Mouse (Mus musculus): ENCODE results near the gene Ly6g6e. TPM values are rescaled to one million over a fixed set of nuclear protein-coding genes. Genes with fewer than 3 reads are reported as not detected.

Ly6g6e gene
- total RNA-seq, 2 experiments from 2014 or later: not detected

- intact Hi-C loops (cut with DNase I): no loop called here
- no peak for DNase-seq (ENCODE audit: low spot score)
Observed at GRCm38 (mm10) chr17:35048149-35048931, 28.4 kb upstream of the Ly6g6e start.

DNA sequence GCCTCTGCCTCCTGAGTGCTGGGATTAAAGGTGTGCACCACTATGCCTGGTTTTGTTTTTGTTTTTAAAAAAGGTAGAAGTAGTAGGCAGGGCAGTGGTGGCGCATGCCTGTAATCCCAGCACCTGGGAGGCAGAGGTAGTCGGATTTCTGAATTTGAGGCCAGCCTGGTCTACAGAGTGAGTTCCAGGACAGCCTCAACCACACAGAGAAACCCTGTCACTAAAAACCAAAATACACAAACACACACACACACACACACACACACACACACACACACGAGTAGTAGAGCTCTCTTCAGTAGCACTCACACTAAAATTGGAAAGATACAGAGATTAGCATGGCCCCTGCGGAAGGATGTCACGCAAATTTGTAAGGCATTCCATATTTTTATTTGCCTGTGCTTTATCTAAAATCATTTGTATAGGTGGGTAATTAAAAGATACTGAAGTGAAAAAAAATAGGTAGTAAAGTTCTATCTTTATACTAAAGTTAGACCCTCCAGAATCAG, 27.7 kb upstream of the Ly6g6e start:
- no peak for DNase-seq (ENCODE audit: low spot score)
- intact Hi-C loops (cut with DNase I): no loop called here

DNA sequence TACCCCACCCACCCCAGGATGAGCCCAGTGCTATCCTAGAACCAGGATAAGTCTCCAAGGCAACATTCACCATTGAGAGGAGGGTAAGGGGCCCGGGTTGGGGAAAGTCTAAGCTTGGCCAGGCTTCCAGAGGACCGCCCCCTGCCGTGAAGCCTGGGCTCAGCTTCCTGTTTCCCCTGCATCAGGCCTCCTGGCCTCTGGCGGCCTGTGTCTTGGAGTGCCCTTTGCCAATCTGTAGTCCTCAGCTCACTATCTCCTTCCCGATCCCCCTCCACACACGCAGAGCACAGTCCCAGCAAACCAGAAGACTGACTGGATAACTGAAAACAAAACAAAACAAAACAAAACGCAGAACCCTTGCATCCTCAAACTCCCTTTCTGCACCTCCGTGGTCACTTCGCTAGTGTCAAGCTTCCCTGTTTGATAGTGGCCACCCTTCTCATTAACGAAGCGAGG, 27.1 kb upstream of the Ly6g6e start, which contains the start of gene Clic1:
Clic1 (plus strand) TSS at position 406 of the 456 bp plus-strand sequence.
- DNase-seq (ENCODE audit: low spot score): no peak
- intact Hi-C loops (cut with DNase I): no loop called here

DNA sequence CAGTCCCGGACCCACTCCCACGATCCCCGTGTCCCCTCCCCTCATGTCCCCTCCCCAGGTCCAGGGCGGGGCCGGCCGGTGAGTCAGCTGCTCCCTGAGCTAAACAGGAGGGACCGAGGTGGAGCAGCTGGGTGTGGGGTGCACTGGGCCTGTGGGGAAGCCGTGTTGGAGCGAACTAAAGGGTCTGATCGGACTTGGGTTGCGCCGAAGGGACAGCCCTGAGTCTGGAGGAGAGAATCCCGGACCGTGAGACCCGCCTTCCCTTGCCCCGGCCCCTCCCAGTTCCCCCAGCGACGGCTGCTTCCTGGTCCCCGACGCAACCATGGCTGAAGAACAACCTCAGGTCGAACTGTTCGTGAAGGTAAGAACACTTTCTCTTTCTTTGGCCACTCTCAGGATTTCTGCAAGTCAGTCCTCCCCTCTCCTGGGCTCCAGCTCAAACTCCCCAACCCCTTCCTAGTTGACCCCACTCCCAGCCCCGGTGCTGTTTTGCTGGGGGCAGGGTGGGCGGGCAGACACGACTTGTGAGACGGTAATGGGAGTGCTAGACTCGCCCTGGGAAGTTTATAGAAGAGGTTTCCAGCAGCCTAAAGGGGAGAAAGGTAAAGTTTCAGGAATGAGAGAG, 26.5 kb upstream of the Ly6g6e start:
- intact Hi-C loops (cut with DNase I): no loop called here

DNA sequence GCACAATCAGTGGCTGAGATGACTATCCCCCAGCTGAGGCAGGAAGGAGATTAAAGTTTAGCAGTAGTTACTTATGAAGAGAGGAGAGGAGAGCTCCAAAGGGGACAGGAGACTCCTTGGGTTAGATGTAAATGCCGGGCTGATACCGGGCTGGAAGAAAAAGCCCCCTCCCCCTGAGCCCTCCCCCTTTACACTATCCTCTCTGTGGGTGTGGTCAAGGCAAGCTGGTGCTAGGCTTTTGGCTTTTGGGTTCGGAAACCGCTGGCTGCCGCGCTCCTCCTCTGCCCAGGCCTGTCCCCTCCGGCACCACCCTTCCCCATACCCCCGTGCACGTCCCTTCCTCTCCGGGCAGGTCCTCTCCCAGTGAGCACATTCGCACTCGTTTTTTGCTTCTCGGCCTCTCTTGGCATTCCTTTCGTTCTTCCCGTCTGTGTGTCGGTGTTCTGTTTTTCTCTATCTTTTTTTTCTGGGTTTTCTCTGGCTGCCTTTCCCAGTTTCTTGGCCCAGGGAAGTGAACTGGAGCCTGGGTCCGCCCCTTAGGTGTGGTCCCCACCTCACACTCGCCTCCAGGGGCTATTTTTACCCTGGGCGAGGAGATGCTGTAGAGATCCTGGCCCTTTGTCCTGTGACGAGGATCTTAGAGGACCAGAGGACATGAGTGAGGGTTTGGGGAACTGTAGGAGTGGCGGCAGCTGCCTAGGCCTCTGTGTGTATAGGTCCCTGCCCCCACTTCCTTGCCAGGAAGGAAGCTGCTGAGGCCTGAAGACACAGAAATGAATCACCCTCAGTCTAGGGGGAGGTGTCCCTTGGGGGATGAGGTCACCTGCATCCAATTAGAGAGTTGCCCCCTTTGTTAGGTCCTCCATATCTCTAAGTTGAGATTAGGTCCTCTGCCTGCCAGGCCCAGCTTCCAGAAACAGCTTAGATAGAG, 25.3 kb upstream of the Ly6g6e start:
- intact Hi-C loops (cut with DNase I): no loop called here

More for the DNA sequence above, 26.5 kb upstream of the Ly6g6e start:
- peak; percentile 73 for DNase-seq (ENCODE audit: low spot score)

DNA sequence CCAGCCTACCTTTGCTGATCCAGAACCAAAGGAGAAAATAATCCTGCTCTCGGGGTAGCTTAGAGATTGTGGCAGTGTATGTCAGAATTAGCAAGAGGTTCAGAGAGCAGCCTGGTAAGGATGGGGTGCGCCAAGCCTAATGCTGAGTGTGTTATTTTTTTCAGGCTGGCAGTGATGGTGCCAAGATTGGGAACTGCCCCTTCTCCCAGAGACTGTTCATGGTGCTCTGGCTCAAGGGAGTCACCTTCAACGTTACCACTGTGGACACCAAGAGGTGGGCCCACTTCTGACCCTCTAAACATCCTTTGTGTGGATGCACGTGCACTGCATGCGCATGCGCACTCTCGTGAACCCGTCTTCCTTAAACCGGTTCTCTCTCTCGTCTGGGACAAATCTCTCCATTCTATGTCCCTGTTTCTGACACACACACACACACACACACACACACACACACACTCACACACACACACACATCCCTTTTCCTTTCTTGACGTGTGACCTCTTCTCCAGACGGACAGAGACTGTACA, 24.4 kb upstream of the Ly6g6e start:
- DNase-seq (ENCODE audit: low spot score): no peak
- intact Hi-C loops (cut with DNase I): no loop called here

More for the DNA sequence above, 25.3 kb upstream of the Ly6g6e start:
- DNase-seq (ENCODE audit: low spot score): peak; percentile 87

- intact Hi-C loops (cut with DNase I): no loop called here
- no peak for DNase-seq (ENCODE audit: low spot score)
Observed at GRCm38 (mm10) chr17:35055691-35056495, 20.8 kb upstream of the Ly6g6e start.

- DNase-seq (ENCODE audit: low spot score): no peak
- intact Hi-C loops (cut with DNase I): no loop called here
Observed at GRCm38 (mm10) chr17:35057090-35057489, 19.6 kb upstream of the Ly6g6e start.

DNA sequence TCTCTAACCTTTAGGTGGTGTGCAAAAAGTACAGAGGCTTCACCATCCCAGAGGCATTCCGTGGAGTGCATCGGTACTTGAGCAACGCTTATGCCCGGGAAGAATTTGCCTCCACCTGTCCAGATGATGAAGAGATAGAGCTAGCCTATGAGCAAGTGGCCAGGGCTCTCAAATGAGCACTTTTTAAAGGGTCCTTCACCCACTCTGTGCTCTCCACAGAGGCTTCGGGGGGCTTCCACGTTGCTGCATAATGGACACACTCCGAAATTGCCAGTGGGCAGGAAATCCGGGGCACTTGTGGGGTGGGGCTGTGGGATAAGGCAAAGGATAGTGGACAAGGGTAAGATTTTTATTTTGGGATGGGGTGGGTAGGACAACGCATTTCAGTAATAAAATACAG, 18.4 kb upstream of the Ly6g6e start:
- intact Hi-C loops (cut with DNase I): no loop called here
- DNase-seq (ENCODE audit: low spot score): no peak

DNA sequence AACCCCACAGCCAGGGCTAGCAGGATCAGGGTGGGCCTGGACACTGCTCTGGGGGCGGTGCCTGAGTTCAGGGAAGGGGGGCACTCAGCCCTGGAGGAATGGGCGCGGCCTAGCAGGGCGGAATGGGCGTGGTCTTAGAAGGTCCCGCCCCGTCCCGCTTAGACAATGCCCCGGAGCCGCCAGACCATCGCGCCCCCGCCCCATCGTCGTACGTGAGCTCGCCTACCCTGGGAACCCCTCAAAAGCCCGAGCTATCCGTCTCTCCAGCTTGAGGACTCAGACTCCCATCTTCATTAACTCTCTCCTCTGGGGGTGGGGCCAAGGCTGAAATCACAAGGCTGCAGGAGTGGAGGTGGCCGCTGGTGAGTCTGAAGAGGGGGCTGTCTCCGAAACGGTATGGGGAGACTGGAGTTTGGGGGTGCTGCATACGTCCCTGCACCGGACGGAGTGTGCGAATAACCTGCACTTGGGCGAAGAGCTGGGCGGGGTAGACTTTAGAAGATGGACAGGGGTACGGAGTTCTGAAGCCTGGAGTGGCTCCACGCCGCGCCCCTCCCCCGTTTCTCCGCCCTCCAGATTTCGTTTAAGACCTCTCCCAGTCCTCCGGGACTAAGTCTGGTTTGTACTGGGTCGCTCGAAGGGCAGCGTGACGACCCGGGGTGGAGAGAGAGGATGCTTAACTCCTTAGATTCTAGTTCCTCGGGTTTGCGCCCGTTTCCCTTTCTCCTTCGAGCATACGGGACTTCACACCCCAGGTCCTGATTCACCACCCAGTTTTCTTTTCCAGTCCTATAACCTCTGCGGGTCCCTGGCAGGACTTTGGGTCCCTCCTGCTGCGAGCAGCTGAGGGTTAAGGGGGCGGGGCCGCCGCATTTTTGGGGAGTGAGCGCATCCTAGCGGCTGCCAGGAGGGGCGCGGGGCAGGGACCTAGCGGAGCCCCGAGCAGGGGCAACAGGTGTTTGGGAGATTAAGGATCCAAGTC, 17.5 kb upstream of the Ly6g6e start, which contains the start of gene Ddah2:
Ddah2 (plus strand) TSS at position 125 of the 982 bp plus-strand sequence.
- intact Hi-C loops (cut with DNase I): loop anchor here (1.0 kb wide), 1 partner anchor 38 kb away; no protein-coding TSS in a partner anchor
- DNase-seq (ENCODE audit: low spot score): peak; percentile 89

- intact Hi-C loops (cut with DNase I): no loop called here
- no peak for DNase-seq (ENCODE audit: low spot score)
Observed at GRCm38 (mm10) chr17:35060071-35060470, 16.6 kb upstream of the Ly6g6e start.

- DNase-seq (ENCODE audit: low spot score): no peak
- intact Hi-C loops (cut with DNase I): no loop called here
Observed at GRCm38 (mm10) chr17:35060737-35061297, 15.9 kb upstream of the Ly6g6e start.

DNA sequence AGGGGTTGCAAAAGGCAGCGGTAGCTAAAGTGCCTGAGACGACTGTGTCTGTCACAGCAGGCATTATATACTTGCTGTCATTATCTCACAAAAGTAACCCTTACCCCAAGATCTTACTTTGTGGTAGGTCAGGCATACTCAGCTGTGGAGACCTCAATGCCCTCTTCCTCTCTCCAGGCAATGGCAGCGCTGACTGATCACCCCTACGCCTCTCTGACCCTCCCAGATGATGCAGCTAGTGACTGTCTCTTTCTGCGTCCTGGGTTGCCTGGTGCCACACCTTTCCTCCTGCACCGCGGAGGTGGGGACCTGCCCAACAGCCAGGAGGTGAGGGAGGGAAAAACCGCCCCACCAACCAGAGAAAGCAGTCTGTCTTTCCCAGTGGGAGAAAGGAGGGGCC, 15.4 kb upstream of the Ly6g6e start:
- intact Hi-C loops (cut with DNase I): no loop called here
- no peak for DNase-seq (ENCODE audit: low spot score)

GRCm38 (mm10) chr17:35063466-35063865, 13.2 kb upstream of the Ly6g6e start:
- intact Hi-C loops (cut with DNase I): no loop called here
- no peak for DNase-seq (ENCODE audit: low spot score)

DNA sequence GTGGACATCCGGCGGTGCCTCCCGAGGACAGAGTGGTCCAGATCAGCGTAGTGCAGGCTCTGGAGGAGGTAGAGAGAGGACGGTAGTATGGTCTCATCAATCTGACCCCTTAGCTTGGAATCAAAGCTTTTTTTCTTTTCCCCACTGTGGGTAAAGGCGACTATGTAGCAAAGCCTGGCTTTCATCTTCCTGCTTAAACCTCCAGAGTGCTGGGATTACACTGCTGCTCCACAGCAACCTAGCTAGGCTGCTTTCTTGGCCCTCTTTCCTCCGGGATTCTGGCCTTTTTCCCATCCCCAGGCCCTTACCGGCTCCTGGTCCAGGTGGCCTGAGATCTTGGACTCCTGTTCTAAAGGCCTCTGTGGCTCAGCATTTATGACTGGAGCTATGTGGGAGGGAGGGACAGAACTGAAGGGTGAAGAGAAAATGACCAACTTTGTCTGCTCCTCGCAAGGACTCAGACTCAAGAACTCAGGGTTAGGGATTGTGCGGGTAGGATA, 12.3 kb upstream of the Ly6g6e start:
- no peak for DNase-seq (ENCODE audit: low spot score)
- intact Hi-C loops (cut with DNase I): no loop called here

GRCm38 (mm10) chr17:35064951-35065947, 11.5 kb upstream of the Ly6g6e start, which contains the start of gene Ly6g6c:
Ly6g6c (plus strand) TSS chr17:35065388.
- DNase-seq (ENCODE audit: low spot score): no peak
- intact Hi-C loops (cut with DNase I): no loop called here
